Mouse (Mus musculus) ES-Bruce4 (cell line): ENCODE data around the gene Farsa. TPM values are rescaled to one million over a fixed set of nuclear protein-coding genes. Genes with fewer than 3 reads are reported as not detected.

Experiments used
- H3K27ac ChIP-seq: 2 replicates; pipeline ENCODE4 v1.5.1; 2012; ENCODE audit warnings: low read length, inconsistent platforms; ENCODE audit not compliant: insufficient read depth
- H3K27me3 ChIP-seq: 2 replicates; pipeline ENCODE4 v1.6.1; 2012; ENCODE audit warnings: mild to moderate bottlenecking, low read length, inconsistent platforms; ENCODE audit not compliant: control insufficient read depth, poor library complexity, insufficient read depth, severe bottlenecking
- H3K36me3 ChIP-seq: 2 replicates; pipeline ENCODE4 v1.6.1; 2012; ENCODE audit warnings: inconsistent platforms, mild to moderate bottlenecking, low read length, moderate library complexity; ENCODE audit not compliant: control insufficient read depth, poor library complexity, insufficient read depth, severe bottlenecking
- H3K4me1 ChIP-seq: one replicate; pipeline ENCODE4 v1.8.1; 2011; ENCODE audit warnings: low read length; ENCODE audit not compliant: control insufficient read depth, insufficient read depth
- H3K4me3 ChIP-seq: 2 replicates; pipeline ENCODE4 v1.5.1; 2011; ENCODE audit warnings: low read depth, mild to moderate bottlenecking, low read length
- H3K9ac ChIP-seq: 2 replicates; pipeline ENCODE4 v1.6.1; 2012; ENCODE audit warnings: low read depth, mild to moderate bottlenecking, inconsistent platforms; ENCODE audit not compliant: poor library complexity, severe bottlenecking
- H3K9me3 ChIP-seq: replicated peaks from 2 replicates; pipeline ENCODE4 v1.6.1; 2012; ENCODE audit warnings: mild to moderate bottlenecking, low read length, inconsistent platforms; ENCODE audit not compliant: control insufficient read depth, poor library complexity, insufficient read depth, severe bottlenecking
- CTCF ChIP-seq: IDR thresholded peaks from one replicate; pipeline ENCODE4 v1.8.1; 2011; ENCODE audit warnings: low read depth, low read length
- EP300 ChIP-seq: IDR thresholded peaks from 2 replicates; pipeline ENCODE4 v1.6.1; 2011; ENCODE audit warnings: low read depth, low read length; ENCODE audit not compliant: insufficient read depth
- POLR2A ChIP-seq: IDR thresholded peaks from one replicate; pipeline ENCODE4 v1.8.1; 2011; ENCODE audit warnings: low read length; ENCODE audit not compliant: insufficient read depth
- polyA plus RNA-seq: library from polyadenylated mRNA; stranded (reverse); fragments of >200 nt; gene quantifications from 2 replicates; pipeline ENCODE4 v1.2.4, GENCODE M21; 2011; ENCODE audit warnings: low read depth; ENCODE audit not compliant: missing spikeins, insufficient read depth, insufficient read length

Farsa gene
- polyA plus RNA-seq, 1 experiment: 50.8 TPM

GRCm38 (mm10) chr8:84832759-84833742 is 23.7 kb upstream of the Farsa start:
- Histone ChIP-seq H3K4me1 (peaks cover 1% of the 10 kb centered on the region), H3K36me3 (peaks cover 44% of the 10 kb centered on the region), H3K9me3 (no peaks in the 10 kb centered on the region), H3K27ac (peak overlapping the region; percentile 70), H3K27me3 (no peaks in the 10 kb centered on the region), H3K9ac (peak overlapping the region; percentile 91), H3K4me3 (peak overlapping the region; percentile 77)
- no peak for TF ChIP-seq POLR2A
- no peak for TF ChIP-seq CTCF
- no peak for TF ChIP-seq EP300

- Histone ChIP-seq H3K27ac (no peak overlapping the region), H3K4me1 (peaks cover 1% of the 10 kb centered on the region)
Measured at GRCm38 (mm10) chr8:84834002-84834865, 22.6 kb upstream of the Farsa start.

GRCm38 (mm10) chr8:84834866-84835855 is 21.6 kb upstream of the Farsa start:
- H3K4me1 ChIP-seq: peaks cover 1% of the 10 kb centered on the region
- no peak overlapping the region for H3K27ac ChIP-seq
- peaks cover 50% of the 10 kb centered on the region for H3K36me3 ChIP-seq
- no peak overlapping the region for H3K4me3 ChIP-seq
- TF ChIP-seq CTCF: no peak
- no peak for TF ChIP-seq EP300
- TF ChIP-seq POLR2A: no peak
- H3K9ac ChIP-seq: no peak overlapping the region
- H3K27me3 ChIP-seq: no peaks in the 10 kb centered on the region
- H3K9me3 ChIP-seq: no peaks in the 10 kb centered on the region

More at GRCm38 (mm10) chr8:84834002-84834865, 22.6 kb upstream of the Farsa start:
- Histone ChIP-seq H3K36me3 (peaks cover 50% of the 10 kb centered on the region), H3K27me3 (no peaks in the 10 kb centered on the region), H3K9me3 (no peaks in the 10 kb centered on the region), H3K9ac (no peak overlapping the region), H3K4me3 (no peak overlapping the region)
- TF ChIP-seq EP300 (no peak), POLR2A (no peak), CTCF (no peak)

- no peaks in the 10 kb centered on the region for H3K9me3 ChIP-seq
- peaks cover 61% of the 10 kb centered on the region for H3K36me3 ChIP-seq
- peaks cover 1% of the 10 kb centered on the region for H3K4me1 ChIP-seq
- no peak overlapping the region for H3K9ac ChIP-seq
- peak overlapping the region; percentile 32; the same call in 1 of the 2 replicates for H3K27ac ChIP-seq
- no peak overlapping the region for H3K4me3 ChIP-seq
- 0 out of 2 replicates have a peak, but pooled peaks have one; percentile 4 for TF ChIP-seq EP300
- TF ChIP-seq CTCF: no peak
- no peaks in the 10 kb centered on the region for H3K27me3 ChIP-seq
Measured at GRCm38 (mm10) chr8:84837149-84837911, 19.5 kb upstream of the Farsa start.
